Mouse (Mus musculus): Measurements from ENCODE around the gene Pramel3. TPM values are rescaled to one million over a fixed set of nuclear protein-coding genes. Genes with fewer than 3 reads are reported as not detected.

Pramel3 gene
- polyA plus RNA-seq (2015; fragmentation: Illumina TruSeq; extraction: RNeasy Lipid Tissue Mini Kit (QIAGEN cat#74804); ENCODE audit: low read depth, low replicate concordance): not detected

GRCm38 (mm10) chrX:135302007-135302406 lies at the start of gene Pramel3:
Pramel3 (plus strand) TSS chrX:135302307.

Other genes starting within 250 kb of the Pramel3 start
- not detected for gene Gm15023, start 124.7 kb upstream of the Pramel3 start, polyA plus RNA-seq (2015; fragmentation: Illumina TruSeq; extraction: RNeasy Lipid Tissue Mini Kit (QIAGEN cat#74804); ENCODE audit: low read depth, low replicate concordance)
- gene Tceal6, start 91.6 kb upstream of the Pramel3 start, polyA plus RNA-seq (2015; fragmentation: Illumina TruSeq; extraction: RNeasy Lipid Tissue Mini Kit (QIAGEN cat#74804); ENCODE audit: low read depth, low replicate concordance): 143 TPM
- not detected for gene Gm5128, start 71.0 kb downstream of the Pramel3 start, polyA plus RNA-seq (2015; fragmentation: Illumina TruSeq; extraction: RNeasy Lipid Tissue Mini Kit (QIAGEN cat#74804); ENCODE audit: low read depth, low replicate concordance)
- gene Gm7903, start 131.5 kb downstream of the Pramel3 start, polyA plus RNA-seq (2015; fragmentation: Illumina TruSeq; extraction: RNeasy Lipid Tissue Mini Kit (QIAGEN cat#74804); ENCODE audit: low read depth, low replicate concordance): not detected
- gene AV320801, start 192.3 kb downstream of the Pramel3 start, polyA plus RNA-seq (2015; fragmentation: Illumina TruSeq; extraction: RNeasy Lipid Tissue Mini Kit (QIAGEN cat#74804); ENCODE audit: low read depth, low replicate concordance): not detected

All from brain, adult 10 weeks (tissue).